Mouse (Mus musculus) C2C12 (cell line): ENCODE measurements at regions not wholly inside any gene's neighbourhood (a gene's known extent, or its start where the extent isn't known, plus 50 kb on each side); places are given as distances from the start of the nearest gene placed in this dataset.

Source experiments
- CEBPB ChIP-seq: IDR thresholded peaks from one replicate; pipeline ENCODE4 v1.6.1; 2011; ENCODE audit warnings: low read depth, mild to moderate bottlenecking, control low read depth, moderate library complexity
- CTCF ChIP-seq: IDR thresholded peaks from one replicate; pipeline ENCODE4 v1.5.1; 2011; ENCODE audit not compliant: control insufficient read depth, insufficient read depth, insufficient read length
- MAX ChIP-seq: IDR thresholded peaks from one replicate; pipeline ENCODE4 v1.6.1; 2011; ENCODE audit warnings: mild to moderate bottlenecking, control low read depth
- MYOD1 ChIP-seq: IDR thresholded peaks from one replicate; pipeline ENCODE4 v1.6.1; 2011; ENCODE audit warnings: low read depth; ENCODE audit not compliant: control insufficient read depth, insufficient read length
- MYOG ChIP-seq: IDR thresholded peaks from one replicate; pipeline ENCODE4 v1.6.1; 2011; ENCODE audit not compliant: control insufficient read depth, insufficient read length; ENCODE audit errors: extremely low read depth
- USF1 ChIP-seq: IDR thresholded peaks from one replicate; pipeline ENCODE4 v1.6.1; 2011; ENCODE audit warnings: low read depth, mild to moderate bottlenecking, control low read depth, moderate library complexity

GRCm38 (mm10) chr13:71362311-71362710, 520.7 kb upstream of the Adamts16 start:
- TF ChIP-seq CEBPB (no peak), CTCF (no peak), USF1 (no peak), MAX (no peak), MYOD1 (no peak), MYOG (no peak)
